Mouse (Mus musculus) heart, postnatal 0 days (tissue): ENCODE data around the gene Cd9.

ENCODE experiments used
- CTCF ChIP-seq: IDR thresholded peaks from 2 replicates; pipeline ENCODE4 v1.5.1; 2016; ENCODE audit warnings: antibody characterized with exemption, control low read depth, low read depth
- EP300 ChIP-seq: IDR thresholded peaks from 2 replicates; pipeline ENCODE4 v1.6.1; 2016; ENCODE audit warnings: antibody characterized with exemption, low read depth

- TF ChIP-seq EP300: no peak
- TF ChIP-seq CTCF: no peak
Observed at GRCm38 (mm10) chr6:125503186-125503802, 8.7 kb upstream of the Cd9 start.
